Mouse (Mus musculus): ENCODE data around the gene Tmem211.

DNA sequence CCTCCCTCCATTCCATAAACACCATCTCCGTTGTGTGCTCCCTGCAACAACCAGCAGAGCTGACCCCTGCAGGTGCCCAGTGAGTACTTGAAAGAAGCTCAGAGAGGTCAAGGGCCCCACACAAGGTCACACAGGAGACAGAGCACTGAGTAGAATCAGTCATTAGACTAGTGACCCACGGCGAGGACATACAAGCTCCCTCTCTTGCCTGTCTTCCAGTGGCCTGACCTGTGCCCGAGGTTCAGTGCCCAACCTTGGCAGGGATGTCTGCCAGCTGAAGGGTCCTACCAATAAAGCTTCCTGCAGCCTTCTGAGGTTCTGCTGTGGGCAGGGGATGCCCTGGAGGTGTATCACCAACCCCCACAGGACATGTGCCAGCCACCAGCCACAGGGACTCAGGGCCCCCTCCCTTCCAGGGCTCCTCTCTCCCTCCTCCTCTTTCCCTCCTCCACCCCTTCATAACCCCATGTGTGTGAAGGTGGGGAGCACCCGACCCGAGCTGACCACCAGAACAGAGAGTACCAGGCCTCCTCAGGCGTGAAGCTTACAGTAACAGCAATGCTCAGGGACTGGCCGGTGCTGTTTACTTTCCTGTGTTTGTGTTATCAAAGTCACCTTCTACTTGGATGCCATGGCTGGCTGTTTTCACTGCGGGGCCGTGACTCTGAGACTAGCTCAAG lies 14.4 kb upstream of the Tmem211 start:
- TF ChIP-seq CTCF (IDR thresholded peaks at IDR 0.05; ENCODE audit: low read depth): no peak
- no peak for TF ChIP-seq EP300 (IDR thresholded peaks at IDR 0.05; ENCODE audit: low read depth)

All from heart, postnatal 0 days (tissue).